Mouse (Mus musculus) neural tube, embryonic 11.5 days (tissue): Measurements from ENCODE around the gene Npc2. TPM values are rescaled to one million over a fixed set of nuclear protein-coding genes. Genes with fewer than 3 reads are reported as not detected.

Experiments
- ATAC-seq: fragments of 200-750 bp; cut with Nextera tagmentation; 2 replicates; pipeline ENCODE4 v1.8.0; 2017; ENCODE audit warnings: moderate number of reproducible peaks, mild to moderate bottlenecking, moderate TSS enrichment, moderate library complexity; ENCODE audit not compliant: insufficient read depth, low FRiP score, low TSS enrichment
- DNase-seq: peaks from one replicate; pipeline ENCODE4 v3.0.0-alpha.2; 2015; ENCODE audit warnings: low spot score
- H3K27ac ChIP-seq: fragments of 300-500 bp; sonication (generic); 2 replicates; pipeline ENCODE4 v1.5.1; 2014; ENCODE audit warnings: low read depth, mild to moderate bottlenecking, low read length
- H3K27me3 ChIP-seq: fragments of 300-500 bp; sonication (generic); 2 replicates; pipeline ENCODE4 v1.6.1; 2014; ENCODE audit warnings: mild to moderate bottlenecking, low read length, mixed read lengths; ENCODE audit not compliant: control insufficient read depth, insufficient read depth
- H3K36me3 ChIP-seq: fragments of 300-500 bp; sonication (generic); 2 replicates; pipeline ENCODE4 v1.6.1; 2014; ENCODE audit warnings: mild to moderate bottlenecking, low read length, moderate library complexity, mixed read lengths; ENCODE audit not compliant: control insufficient read depth, insufficient read depth
- H3K4me1 ChIP-seq: fragments of 300-500 bp; sonication (generic); 2 replicates; pipeline ENCODE4 v1.6.1; 2014; ENCODE audit warnings: low read length, mixed read lengths; ENCODE audit not compliant: control insufficient read depth, insufficient read depth
- H3K4me2 ChIP-seq: fragments of 300-500 bp; sonication (generic); 2 replicates; pipeline ENCODE4 v1.6.1; 2014; ENCODE audit warnings: low read depth, mild to moderate bottlenecking, moderate library complexity
- H3K4me3 ChIP-seq: fragments of 300-500 bp; sonication (generic); 2 replicates; pipeline ENCODE4 v1.5.1; 2014; ENCODE audit warnings: low read depth, low read length
- H3K9ac ChIP-seq: fragments of 300-500 bp; sonication (generic); 2 replicates; pipeline ENCODE4 v1.6.1; 2014; ENCODE audit warnings: mild to moderate bottlenecking, low read length
- H3K9me3 ChIP-seq: fragments of 300-500 bp; sonication (generic); 2 replicates; pipeline ENCODE4 v1.6.1; 2016; ENCODE audit warnings: low read length; ENCODE audit not compliant: control insufficient read depth
- WGBS: fragments of 180-500 bp; shearing (Covaris S2); extraction: QIAGEN DNeasy Blood & Tissue Kit; methylation state at CpG from one replicate; pipeline ENCODE4 v1.1.7; 2014; 5-methylcytosine and 5-hydroxymethylcytosine counted together
- polyA plus RNA-seq: library from polyadenylated mRNA; unstranded; fragments of >200 nt; fragmentation: Nextera tagmentation; extraction: Ambion mirVana; gene quantifications from 2 replicates; pipeline ENCODE4 v1.2.1, GENCODE M21; 2014

The Npc2 gene
- polyA plus RNA-seq, 1 experiment from 2014 or later: 85.3 TPM

GRCm38 (mm10) chr12:84727434-84727833 is 45.5 kb downstream of the Npc2 start:
- Histone ChIP-seq H3K4me1 (no peaks in the 10 kb centered on the region), H3K27ac (no peak overlapping the region), H3K4me3 (no peak overlapping the region), H3K27me3 (no peaks in the 10 kb centered on the region), H3K9ac (no peak overlapping the region), H3K9me3 (no peaks in the 10 kb centered on the region), H3K4me2 (no peak overlapping the region), H3K36me3 (no peaks in the 10 kb centered on the region)
- DNase-seq (no peak), ATAC-seq (no peak)
- 75% methylated on average over 5 of the region's 5 CpGs for WGBS

- Histone ChIP-seq H3K27ac (no peak overlapping the region), H3K27me3 (no peaks in the 10 kb centered on the region), H3K4me3 (no peak overlapping the region), H3K9me3 (no peaks in the 10 kb centered on the region), H3K9ac (no peak overlapping the region), H3K36me3 (no peaks in the 10 kb centered on the region), H3K4me2 (no peak overlapping the region), H3K4me1 (no peaks in the 10 kb centered on the region)
- ATAC-seq (no peak), DNase-seq (no peak)
- WGBS: 53% methylated on average over 4 of the region's 4 CpGs
Observed at GRCm38 (mm10) chr12:84726986-84727385, 46.0 kb downstream of the Npc2 start.

GRCm38 (mm10) chr12:84726391-84726790 is 46.6 kb downstream of the Npc2 start:
- WGBS: 96% methylated on average over 4 of the region's 4 CpGs
- no peak overlapping the region for H3K27ac ChIP-seq
- no peak overlapping the region for H3K9ac ChIP-seq
- ATAC-seq (no peak), DNase-seq (no peak)
- H3K4me3 ChIP-seq: no peak overlapping the region
- no peaks in the 10 kb centered on the region for H3K36me3 ChIP-seq
- H3K4me2 ChIP-seq: no peak overlapping the region
- no peaks in the 10 kb centered on the region for H3K4me1 ChIP-seq
- H3K27me3 ChIP-seq: no peaks in the 10 kb centered on the region
- H3K9me3 ChIP-seq: no peaks in the 10 kb centered on the region

GRCm38 (mm10) chr12:84718462-84719244 is 54.3 kb downstream of the Npc2 start:
- H3K27ac ChIP-seq: no peak overlapping the region
- H3K4me2 ChIP-seq: no peak overlapping the region
- no peak overlapping the region for H3K9ac ChIP-seq
- ATAC-seq (no peak), DNase-seq (no peak)
- H3K27me3 ChIP-seq: no peaks in the 10 kb centered on the region
- no peaks in the 10 kb centered on the region for H3K4me1 ChIP-seq
- no peak overlapping the region for H3K4me3 ChIP-seq
- H3K36me3 ChIP-seq: no peaks in the 10 kb centered on the region
- H3K9me3 ChIP-seq: no peaks in the 10 kb centered on the region
- 88% methylated on average over 9 of the region's 9 CpGs for WGBS

- no peak overlapping the region for H3K4me2 ChIP-seq
- H3K36me3 ChIP-seq: no peaks in the 10 kb centered on the region
- ATAC-seq (no peak), DNase-seq (no peak)
- no peaks in the 10 kb centered on the region for H3K4me1 ChIP-seq
- no peak overlapping the region for H3K27ac ChIP-seq
- no peak overlapping the region for H3K9ac ChIP-seq
- no peaks in the 10 kb centered on the region for H3K9me3 ChIP-seq
- H3K27me3 ChIP-seq: no peaks in the 10 kb centered on the region
- H3K4me3 ChIP-seq: no peak overlapping the region
- WGBS: 79% methylated on average over 6 of the region's 6 CpGs
Observed at GRCm38 (mm10) chr12:84714578-84714977, 58.4 kb downstream of the Npc2 start.

GRCm38 (mm10) chr12:84709842-84710439 is 63.0 kb downstream of the Npc2 start:
- no peak overlapping the region for H3K4me2 ChIP-seq
- no peak overlapping the region for H3K27ac ChIP-seq
- H3K4me1 ChIP-seq: no peaks in the 10 kb centered on the region
- 41% methylated on average over 14 of the region's 14 CpGs for WGBS
- no peaks in the 10 kb centered on the region for H3K36me3 ChIP-seq
- no peak overlapping the region for H3K4me3 ChIP-seq
- H3K9me3 ChIP-seq: no peaks in the 10 kb centered on the region
- ATAC-seq (no peak), DNase-seq (no peak)
- H3K27me3 ChIP-seq: no peaks in the 10 kb centered on the region
- H3K9ac ChIP-seq: no peak overlapping the region

- no peak overlapping the region for H3K27ac ChIP-seq
- H3K9ac ChIP-seq: no peak overlapping the region
- no peak overlapping the region for H3K4me3 ChIP-seq
- DNase-seq (no peak), ATAC-seq (no peak)
- no peaks in the 10 kb centered on the region for H3K27me3 ChIP-seq
- H3K4me1 ChIP-seq: no peaks in the 10 kb centered on the region
- H3K36me3 ChIP-seq: no peaks in the 10 kb centered on the region
- WGBS: 96% methylated on average over 4 of the region's 4 CpGs
- no peaks in the 10 kb centered on the region for H3K9me3 ChIP-seq
- no peak overlapping the region for H3K4me2 ChIP-seq
Observed at GRCm38 (mm10) chr12:84707804-84708203, 65.1 kb downstream of the Npc2 start.

GRCm38 (mm10) chr12:84706886-84707285 is 66.1 kb downstream of the Npc2 start:
- Histone ChIP-seq H3K9me3 (no peaks in the 10 kb centered on the region), H3K9ac (no peak overlapping the region), H3K4me3 (no peak overlapping the region), H3K27me3 (no peaks in the 10 kb centered on the region), H3K27ac (no peak overlapping the region), H3K4me1 (no peaks in the 10 kb centered on the region), H3K4me2 (no peak overlapping the region), H3K36me3 (no peaks in the 10 kb centered on the region)
- WGBS: 80% methylated on average over 4 of the region's 4 CpGs
- DNase-seq: no peak
- ATAC-seq: no peak
